Mouse (Mus musculus): ENCODE results near the gene Rbm45. TPM values are rescaled to one million over a fixed set of nuclear protein-coding genes. Genes with fewer than 3 reads are reported as not detected.

The Rbm45 gene
- polyA plus RNA-seq, 1 experiment from 2014 or later: 19.7 TPM

DNA sequence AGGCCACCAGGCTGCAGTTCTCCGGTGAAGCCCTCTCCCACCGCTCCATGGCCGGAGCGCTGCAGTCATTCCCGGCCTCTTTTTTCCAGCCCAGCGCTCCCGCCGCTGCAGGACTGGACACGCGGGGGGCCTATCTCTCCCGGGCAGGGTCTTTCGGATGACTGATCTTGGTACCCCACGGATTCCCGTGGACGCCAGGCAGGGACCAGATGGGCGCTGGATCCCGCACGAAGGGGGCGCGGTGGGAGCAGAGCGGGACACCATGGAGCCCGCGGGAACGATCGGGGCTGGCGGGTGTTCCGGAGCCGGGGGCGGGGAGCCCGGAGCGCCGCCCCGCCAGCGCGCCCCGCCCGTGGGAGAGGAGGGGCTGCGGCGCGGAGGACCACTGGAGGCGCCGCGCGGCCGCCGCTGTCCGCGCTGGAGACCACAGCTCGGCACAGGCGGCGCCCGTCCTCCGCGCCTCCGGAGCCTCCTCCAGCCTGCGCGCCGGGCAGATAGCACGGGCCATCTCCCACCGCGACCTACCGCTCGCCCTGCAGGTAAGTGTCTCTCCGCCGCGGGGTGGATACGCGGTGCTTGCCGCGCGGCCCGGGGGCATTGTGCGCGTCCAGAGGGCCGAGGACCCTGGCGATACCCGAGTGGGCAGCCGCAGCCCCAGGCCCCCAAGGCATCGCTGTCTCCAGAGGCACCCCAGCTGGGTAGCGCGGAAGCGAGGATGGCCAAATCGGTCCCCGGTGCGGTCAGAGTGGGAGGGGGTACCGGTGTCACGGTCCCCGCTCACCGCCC lies 36.6 kb downstream of the Rbm45 start, which contains the start of gene Osbpl6:
Osbpl6 (plus strand) TSS at position 358 of the 786 bp plus-strand sequence.
- ATAC-seq (replicated peaks): peak; percentile 94
- Histone ChIP-seq H3K4me1 (peaks cover 17% of the 10 kb centered on the region), H3K9ac (replicated peaks) (peak within 1 kb of the TSS; percentile 93), H3K9me3 (no peaks in the 10 kb centered on the region), H3K27ac (replicated peaks) (peak within 1 kb of the TSS; percentile 84), H3K27me3 (no peaks in the 10 kb centered on the region), H3K4me2 (replicated peaks) (peak within 1 kb of the TSS; percentile 89), H3K4me3 (peak within 1 kb of the TSS; percentile 99), H3K36me3 (no peaks in the 10 kb centered on the region)
- WGBS: under 1% methylated on average over 87 of the region's 89 CpGs

DNA sequence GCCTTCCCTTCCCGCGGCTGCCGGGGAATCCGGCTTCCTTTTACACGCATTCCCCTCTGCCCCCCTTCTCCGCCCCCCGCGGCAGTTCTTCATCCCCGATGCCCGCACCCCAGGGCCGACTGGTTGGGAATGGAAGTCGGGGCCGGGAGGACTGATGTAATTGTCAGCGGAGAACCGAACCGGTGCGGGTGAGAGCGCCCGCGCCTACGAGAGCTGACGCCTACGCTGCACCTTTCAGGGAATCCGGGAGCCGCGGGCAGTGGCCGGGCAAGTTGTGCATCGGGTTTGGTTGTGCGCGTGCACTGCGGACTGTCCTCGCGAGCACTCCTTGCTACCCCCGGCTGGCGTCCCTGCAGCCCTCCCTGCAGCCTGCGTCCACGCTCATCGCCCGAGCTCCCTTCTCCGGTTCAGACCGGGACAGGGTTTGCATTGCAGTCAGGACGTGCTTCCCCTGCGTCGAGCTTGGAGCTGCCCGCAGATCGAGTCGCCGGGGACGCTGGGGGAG lies 37.2 kb downstream of the Rbm45 start:
- Histone ChIP-seq H3K27ac (replicated peaks) (peak overlapping the region; percentile 84), H3K4me2 (replicated peaks) (peak overlapping the region; percentile 89), H3K36me3 (no peaks in the 10 kb centered on the region), H3K9me3 (no peaks in the 10 kb centered on the region), H3K9ac (replicated peaks) (peak overlapping the region; percentile 93), H3K4me3 (peak overlapping the region; percentile 99), H3K4me1 (peaks cover 17% of the 10 kb centered on the region), H3K27me3 (no peaks in the 10 kb centered on the region)
- ATAC-seq (replicated peaks): peak; percentile 59
- WGBS: under 1% methylated on average over 49 of the region's 49 CpGs

- WGBS: 91% methylated on average over 1 of the region's 1 CpGs
- no peaks in the 10 kb centered on the region for H3K9me3 ChIP-seq
These were observed 39.7 kb downstream of the Rbm45 start for GRCm38 (mm10) chr2:76409526-76409925.

DNA sequence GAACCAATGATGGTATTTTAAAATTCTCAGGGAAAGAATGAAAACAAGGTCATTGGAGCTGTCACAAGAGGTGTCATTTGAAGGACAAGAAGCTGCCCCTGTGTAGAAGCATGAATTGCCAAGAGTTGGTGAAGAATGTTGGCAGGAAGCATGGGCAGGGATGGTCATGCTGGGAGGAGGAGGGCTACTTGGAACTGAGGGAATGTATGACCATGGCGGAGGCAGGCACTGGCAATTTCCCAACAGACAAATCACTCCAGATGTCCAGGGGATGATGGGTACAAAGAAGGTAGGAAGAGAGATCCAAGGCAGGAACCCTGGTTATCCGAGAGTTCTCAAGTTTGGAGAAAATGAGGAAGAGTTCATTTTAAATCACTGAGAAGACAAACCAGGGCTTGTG lies 40.2 kb downstream of the Rbm45 start:
- Histone ChIP-seq H3K9ac (replicated peaks) (no peak overlapping the region), H3K4me2 (replicated peaks) (no peak overlapping the region), H3K36me3 (no peaks in the 10 kb centered on the region), H3K9me3 (no peaks in the 10 kb centered on the region), H3K27me3 (no peaks in the 10 kb centered on the region), H3K4me3 (no peak overlapping the region), H3K4me1 (peaks cover 17% of the 10 kb centered on the region), H3K27ac (replicated peaks) (no peak overlapping the region)
- 87% methylated on average over 2 of the region's 2 CpGs for WGBS
- ATAC-seq (replicated peaks): no peak

More at GRCm38 (mm10) chr2:76409526-76409925, 39.7 kb downstream of the Rbm45 start:
- Histone ChIP-seq H3K27ac (replicated peaks) (no peak overlapping the region), H3K36me3 (no peaks in the 10 kb centered on the region), H3K27me3 (no peaks in the 10 kb centered on the region), H3K9ac (replicated peaks) (no peak overlapping the region), H3K4me2 (replicated peaks) (no peak overlapping the region), H3K4me3 (no peak overlapping the region), H3K4me1 (peaks cover 17% of the 10 kb centered on the region)
- ATAC-seq (replicated peaks): no peak

DNA sequence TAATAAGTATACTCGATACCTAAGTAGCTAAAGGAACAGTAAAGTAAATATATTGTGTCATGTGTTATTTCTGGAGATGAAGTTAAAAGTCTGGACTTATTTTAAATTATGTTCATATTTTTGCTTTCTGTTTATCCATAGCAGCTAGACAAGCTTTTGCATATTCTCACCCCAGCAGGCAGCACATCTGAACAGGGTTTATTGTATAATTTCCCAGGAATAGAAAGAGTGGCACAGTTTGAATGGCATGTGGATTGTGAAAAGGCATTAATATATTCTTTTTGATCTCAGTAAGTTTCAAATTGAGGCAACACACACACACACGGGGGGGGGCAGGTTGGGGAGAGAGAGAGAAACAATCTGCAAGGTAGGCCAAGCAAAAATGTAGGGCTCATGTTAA lies 43.1 kb downstream of the Rbm45 start:
- no peak overlapping the region for H3K9ac ChIP-seq (replicated peaks)
- WGBS: 60% methylated on average over 2 of the region's 2 CpGs
- H3K27me3 ChIP-seq: no peaks in the 10 kb centered on the region
- no peak overlapping the region for H3K4me2 ChIP-seq (replicated peaks)
- H3K27ac ChIP-seq (replicated peaks): no peak overlapping the region
- no peaks in the 10 kb centered on the region for H3K36me3 ChIP-seq
- H3K9me3 ChIP-seq: no peaks in the 10 kb centered on the region
- H3K4me1 ChIP-seq: peaks cover 3% of the 10 kb centered on the region; the same call in 1 of the 2 replicates
- H3K4me3 ChIP-seq: no peak overlapping the region
- ATAC-seq (replicated peaks): peak; percentile 68

- Histone ChIP-seq H3K9me3 (no peaks in the 10 kb centered on the region), H3K4me3 (no peak overlapping the region), H3K27ac (replicated peaks) (no peak overlapping the region), H3K36me3 (no peaks in the 10 kb centered on the region), H3K27me3 (no peaks in the 10 kb centered on the region), H3K4me1 (no peaks in the 10 kb centered on the region), H3K9ac (replicated peaks) (no peak overlapping the region), H3K4me2 (replicated peaks) (no peak overlapping the region)
- 96% methylated on average over 14 of the region's 14 CpGs for WGBS
- no peak for ATAC-seq (replicated peaks)
These were observed 47.8 kb downstream of the Rbm45 start for GRCm38 (mm10) chr2:76417446-76418141.

DNA sequence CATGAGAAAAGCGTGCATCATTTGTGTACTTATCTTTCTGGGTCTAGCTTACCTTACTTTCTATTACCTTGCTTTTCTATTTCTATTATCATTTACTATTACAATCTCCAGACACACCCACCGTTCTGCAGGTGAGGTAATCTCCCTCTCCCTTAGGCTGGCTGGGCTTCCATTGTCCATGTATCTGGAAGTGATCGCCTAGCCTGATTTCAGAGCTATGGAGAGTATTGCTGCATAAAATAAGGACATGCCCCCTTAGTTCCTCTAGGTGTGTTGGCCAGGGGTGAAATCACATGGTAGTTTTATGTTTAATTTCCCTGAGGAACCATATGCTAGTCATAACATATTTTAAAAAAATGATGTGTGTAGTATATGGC lies 48.3 kb downstream of the Rbm45 start:
- WGBS: 95% methylated on average over 3 of the region's 3 CpGs

DNA sequence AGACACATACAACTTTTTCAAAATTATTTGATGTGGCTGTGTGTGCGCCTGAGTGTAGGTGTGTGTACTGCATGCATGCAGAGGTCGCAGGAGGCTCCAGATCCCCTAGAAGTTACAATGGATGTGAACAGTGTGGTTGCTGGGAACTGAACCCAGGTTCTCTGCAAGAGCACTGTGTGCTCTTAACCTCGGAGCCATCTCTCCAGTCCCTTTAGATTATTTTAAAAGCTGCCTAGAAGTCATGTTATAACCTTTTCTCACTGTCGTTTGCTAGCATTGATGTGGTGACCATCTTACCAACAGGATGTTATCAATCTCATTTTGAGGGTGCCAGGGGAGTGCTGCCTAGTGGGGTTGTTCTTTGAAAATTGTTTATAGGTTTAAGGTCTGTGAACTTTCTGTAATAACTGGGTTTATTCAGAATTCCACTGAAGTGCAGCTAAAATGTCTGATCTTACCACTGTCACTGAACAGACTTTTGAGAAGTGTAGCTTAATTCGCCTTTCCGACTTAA lies 51.7 kb downstream of the Rbm45 start:
- H3K4me1 ChIP-seq: no peaks in the 10 kb centered on the region
- H3K27ac ChIP-seq (replicated peaks): no peak overlapping the region
- H3K36me3 ChIP-seq: no peaks in the 10 kb centered on the region
- no peak overlapping the region for H3K9ac ChIP-seq (replicated peaks)
- WGBS: 76% methylated on average over 6 of the region's 6 CpGs
- no peak overlapping the region for H3K4me2 ChIP-seq (replicated peaks)
- no peak overlapping the region for H3K4me3 ChIP-seq
- no peaks in the 10 kb centered on the region for H3K9me3 ChIP-seq
- no peak for ATAC-seq (replicated peaks)
- H3K27me3 ChIP-seq: no peaks in the 10 kb centered on the region

More for the DNA sequence above, 48.3 kb downstream of the Rbm45 start:
- Histone ChIP-seq H3K9me3 (no peaks in the 10 kb centered on the region), H3K4me2 (replicated peaks) (no peak overlapping the region), H3K9ac (replicated peaks) (no peak overlapping the region), H3K4me1 (no peaks in the 10 kb centered on the region), H3K36me3 (no peaks in the 10 kb centered on the region), H3K27ac (replicated peaks) (no peak overlapping the region), H3K4me3 (no peak overlapping the region), H3K27me3 (no peaks in the 10 kb centered on the region)
- no peak for ATAC-seq (replicated peaks)

DNA sequence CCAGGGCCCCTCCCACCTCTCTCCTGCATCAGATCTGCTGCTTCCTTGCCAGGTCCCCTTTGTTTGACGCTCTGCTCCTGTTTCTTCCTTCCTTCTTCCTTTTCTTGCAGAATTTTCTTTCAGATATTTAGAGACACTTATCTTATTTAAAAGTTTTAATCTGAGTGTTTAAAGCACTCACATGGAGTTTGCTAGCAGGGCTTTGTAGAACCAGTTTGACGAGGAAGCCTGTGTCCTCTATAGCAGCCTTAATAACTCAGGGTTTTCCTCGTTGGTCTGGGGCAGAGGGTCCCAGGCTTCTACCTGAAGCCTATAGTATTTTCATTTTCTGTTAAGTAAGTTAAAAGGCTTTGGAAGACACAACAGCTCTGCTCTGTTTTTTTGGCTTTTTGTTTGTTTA lies 57.0 kb downstream of the Rbm45 start:
- 66% methylated on average over 3 of the region's 3 CpGs for WGBS
- no peaks in the 10 kb centered on the region for H3K9me3 ChIP-seq
- no peak overlapping the region for H3K27ac ChIP-seq (replicated peaks)
- ATAC-seq (replicated peaks): no peak
- H3K4me1 ChIP-seq: peaks cover 10% of the 10 kb centered on the region
- no peaks in the 10 kb centered on the region for H3K27me3 ChIP-seq
- no peak overlapping the region for H3K9ac ChIP-seq (replicated peaks)
- H3K4me3 ChIP-seq: no peak overlapping the region
- H3K36me3 ChIP-seq: no peaks in the 10 kb centered on the region
- H3K4me2 ChIP-seq (replicated peaks): no peak overlapping the region

GRCm38 (mm10) chr2:76429318-76429717 lies 59.5 kb downstream of the Rbm45 start:
- no peaks in the 10 kb centered on the region for H3K9me3 ChIP-seq
- H3K36me3 ChIP-seq: no peaks in the 10 kb centered on the region
- WGBS: 33% methylated on average over 3 of the region's 3 CpGs
- no peak overlapping the region for H3K4me2 ChIP-seq (replicated peaks)
- no peak overlapping the region for H3K9ac ChIP-seq (replicated peaks)
- no peaks in the 10 kb centered on the region for H3K27me3 ChIP-seq
- ATAC-seq (replicated peaks): no peak
- H3K4me3 ChIP-seq: no peak overlapping the region
- peaks cover 10% of the 10 kb centered on the region for H3K4me1 ChIP-seq
- H3K27ac ChIP-seq (replicated peaks): no peak overlapping the region

DNA sequence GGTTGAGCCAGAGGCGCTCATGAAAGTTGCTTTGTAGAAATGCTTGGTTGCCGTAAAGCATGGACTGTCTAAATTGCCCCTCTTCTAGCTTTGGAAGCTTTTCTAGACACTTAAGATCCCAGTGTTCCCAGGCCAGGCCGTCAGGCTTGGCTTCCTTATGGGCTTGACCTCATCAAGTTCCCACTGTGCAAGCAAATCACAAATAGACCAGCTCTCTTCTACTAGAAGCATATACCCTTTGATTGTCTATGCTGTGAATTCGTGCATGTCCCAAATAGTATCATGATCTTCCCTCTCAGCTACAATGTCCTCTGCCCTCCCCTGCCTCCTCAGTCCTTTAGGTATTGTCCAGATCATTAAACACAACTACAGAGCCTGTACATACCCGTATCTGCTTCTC lies 60.1 kb downstream of the Rbm45 start:
- Histone ChIP-seq H3K36me3 (no peaks in the 10 kb centered on the region), H3K27me3 (no peaks in the 10 kb centered on the region), H3K4me3 (no peak overlapping the region), H3K9ac (replicated peaks) (no peak overlapping the region), H3K4me1 (peaks cover 10% of the 10 kb centered on the region), H3K9me3 (no peaks in the 10 kb centered on the region), H3K27ac (replicated peaks) (0 out of 2 replicates have a peak overlapping the region, but pooled peaks have one; percentile 31), H3K4me2 (replicated peaks) (no peak overlapping the region)
- no peak for ATAC-seq (replicated peaks)
- whole genome bisulfite sequencing: 79% methylated on average over 5 of the region's 5 CpGs

DNA sequence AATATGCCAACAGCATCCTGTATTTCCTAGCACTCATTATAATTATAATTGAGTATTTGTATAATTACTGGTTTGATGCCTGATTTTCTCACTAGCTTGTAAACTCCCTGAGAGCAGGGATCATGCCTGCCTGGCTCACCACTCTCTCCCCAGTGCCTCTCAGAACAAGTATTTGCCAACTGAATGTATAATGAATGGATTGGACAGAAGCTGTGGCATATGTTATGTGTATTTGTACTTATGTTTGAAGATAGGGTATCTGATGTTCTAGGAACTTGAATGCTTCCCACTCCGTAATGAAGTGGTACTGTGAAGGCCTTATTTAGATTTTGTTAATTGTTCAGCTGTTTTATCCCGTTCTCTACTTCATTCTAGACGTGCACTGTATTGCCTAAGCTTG lies 60.8 kb downstream of the Rbm45 start:
- ATAC-seq (replicated peaks): peak; percentile 96
- WGBS: 46% methylated on average over 3 of the region's 3 CpGs

More for the DNA sequence above, 60.8 kb downstream of the Rbm45 start:
- Histone ChIP-seq H3K27me3 (no peaks in the 10 kb centered on the region), H3K9me3 (no peaks in the 10 kb centered on the region), H3K9ac (replicated peaks) (no peak overlapping the region), H3K36me3 (no peaks in the 10 kb centered on the region), H3K27ac (replicated peaks) (0 out of 2 replicates have a peak overlapping the region, but pooled peaks have one; percentile 20), H3K4me1 (peaks cover 10% of the 10 kb centered on the region), H3K4me2 (replicated peaks) (no peak overlapping the region), H3K4me3 (no peak overlapping the region)
